Mouse (Mus musculus) mammary gland, adult 2 months (tissue): ENCODE results near the gene Gm12248. TPM values are rescaled to one million over a fixed set of nuclear protein-coding genes. Genes with fewer than 3 reads are reported as not detected.

Experiments used
- polyA plus RNA-seq: library from polyadenylated mRNA; depleted of rRNA; stranded (reverse); fragments of >200 nt; gene quantifications from 2 replicates; pipeline ENCODE4 v1.2.3, GENCODE M21; 2012; ENCODE audit warnings: low replicate concordance; rRNA removed

Gene Gm12248
- polyA plus RNA-seq, result 1.5 and 3.7 TPM in 2 replicates

DNA sequence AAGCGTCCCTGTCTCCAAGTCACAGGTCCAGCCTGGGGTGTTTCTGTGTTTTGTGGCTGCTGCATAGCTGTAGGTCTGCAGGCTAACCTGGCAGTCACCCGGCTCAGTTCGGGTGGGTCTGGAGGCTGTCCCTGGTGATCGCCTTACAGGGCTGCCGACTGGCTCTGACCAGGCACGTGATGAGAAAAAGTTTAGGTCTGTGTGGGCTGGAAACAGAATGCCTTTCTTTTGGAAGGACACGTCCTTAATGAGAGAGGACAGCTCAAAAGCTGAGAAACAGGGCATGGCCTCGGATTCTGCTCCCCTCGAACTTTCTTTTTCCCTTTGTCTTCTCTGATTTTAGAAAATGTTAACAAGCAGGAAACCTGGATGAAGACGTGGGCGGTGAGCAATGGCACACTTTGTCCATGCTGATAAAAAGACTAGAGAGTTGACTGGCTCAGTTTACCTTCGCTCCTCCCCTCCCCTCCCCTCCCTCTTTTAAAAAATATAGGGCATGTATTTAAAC, at the start of gene Gm12248:
TSS of gene Gm12248 (minus strand) at position 114 of the 508 bp plus-strand sequence.

DNA sequence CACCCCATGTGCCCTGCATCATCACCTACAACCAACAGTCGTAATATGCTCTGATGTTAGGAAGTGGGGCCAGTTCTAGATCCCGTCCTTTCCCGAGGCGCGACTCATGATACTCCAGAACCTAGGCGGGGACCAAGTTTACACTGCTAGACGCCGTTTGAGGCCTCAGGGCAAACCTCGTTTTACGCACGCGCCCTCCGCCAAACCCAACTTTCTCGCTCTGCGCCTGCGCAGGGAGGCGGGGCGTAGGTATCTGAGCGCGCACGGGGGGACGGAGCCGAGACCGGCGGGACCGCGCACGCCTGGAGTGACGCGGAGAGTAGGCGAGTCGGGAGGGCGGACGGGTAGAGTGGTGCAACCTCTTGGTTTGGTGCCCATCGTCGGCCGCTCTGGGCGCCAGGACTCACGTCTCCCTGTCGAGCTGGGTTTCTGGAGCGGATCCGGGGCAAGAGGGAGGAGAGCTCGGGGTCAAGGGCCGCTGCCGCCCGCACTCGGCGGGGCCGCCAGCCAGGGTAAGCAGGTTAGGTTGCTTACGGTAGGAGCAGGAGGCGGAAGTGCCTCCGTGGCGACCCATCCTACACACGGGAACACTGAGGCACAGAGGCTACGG, 10.9 kb upstream of the Gm12248 start, which contains the start of gene Cnot8:
TSS of gene Cnot8 (plus strand) at position 457 of the 610 bp plus-strand sequence.

Other genes starting within 250 kb of the Gm12248 start
- gene Larp1, start 84.1 kb downstream of the Gm12248 start, polyA plus RNA-seq, result 37.6 and 38.1 TPM in 2 replicates
- gene Cnot8, start 11.0 kb upstream of the Gm12248 start, polyA plus RNA-seq, result 38.5 and 77.2 TPM in 2 replicates
- gene Gemin5, start 75.4 kb upstream of the Gm12248 start, polyA plus RNA-seq, result 6.9 and 8.1 TPM in 2 replicates
- gene Mrpl22, start 78.5 kb upstream of the Gm12248 start, polyA plus RNA-seq, result 15.7 and 28.1 TPM in 2 replicates
- 24.0 and 32.0 TPM in 2 replicates for gene Igtp, start 106.4 kb upstream of the Gm12248 start, polyA plus RNA-seq
- gene Irgm2, start 106.5 kb upstream of the Gm12248 start, polyA plus RNA-seq, result 17.9 and 38.0 TPM in 2 replicates
- 0.10 and 0.69 TPM in 2 replicates for gene 4930438A08Rik, start 181.7 kb upstream of the Gm12248 start, polyA plus RNA-seq
- 23.9 and 26.7 TPM in 2 replicates for gene Zfp692, start 213.9 kb upstream of the Gm12248 start, polyA plus RNA-seq
- 36.8 and 48.8 TPM in 2 replicates for gene Zfp672, start 237.2 kb upstream of the Gm12248 start, polyA plus RNA-seq
- gene Sh3bp5l, start 237.6 kb upstream of the Gm12248 start, polyA plus RNA-seq, result 31.9 and 32.8 TPM in 2 replicates